Mouse (Mus musculus): Measurements from ENCODE around the gene Snrnp25.

GRCm38 (mm10) chr11:32224468-32225139, 19.4 kb downstream of the Snrnp25 start:
- no peak for TF ChIP-seq CTCF (IDR thresholded peaks at IDR 0.05; ENCODE audit: low read depth, low read length)
- TF ChIP-seq POLR2A (IDR thresholded peaks at IDR 0.05; ENCODE audit: borderline replicate concordance, low read depth, low read length): no peak
